Mouse (Mus musculus) v-Abl transformed pro-B cells (cell line): ENCODE measurements around the gene Mcm6.

Source experiments
- in situ Hi-C, 2 experiments: fragments of 400-800 bp; cut with MboI; formaldehyde crosslinking; loops; one replicate each; pipeline ENCODE4 v1.15.1; 2025; ENCODE audit not compliant: unreplicated experiment in 2 of 2

Mcm6 gene

DNA sequence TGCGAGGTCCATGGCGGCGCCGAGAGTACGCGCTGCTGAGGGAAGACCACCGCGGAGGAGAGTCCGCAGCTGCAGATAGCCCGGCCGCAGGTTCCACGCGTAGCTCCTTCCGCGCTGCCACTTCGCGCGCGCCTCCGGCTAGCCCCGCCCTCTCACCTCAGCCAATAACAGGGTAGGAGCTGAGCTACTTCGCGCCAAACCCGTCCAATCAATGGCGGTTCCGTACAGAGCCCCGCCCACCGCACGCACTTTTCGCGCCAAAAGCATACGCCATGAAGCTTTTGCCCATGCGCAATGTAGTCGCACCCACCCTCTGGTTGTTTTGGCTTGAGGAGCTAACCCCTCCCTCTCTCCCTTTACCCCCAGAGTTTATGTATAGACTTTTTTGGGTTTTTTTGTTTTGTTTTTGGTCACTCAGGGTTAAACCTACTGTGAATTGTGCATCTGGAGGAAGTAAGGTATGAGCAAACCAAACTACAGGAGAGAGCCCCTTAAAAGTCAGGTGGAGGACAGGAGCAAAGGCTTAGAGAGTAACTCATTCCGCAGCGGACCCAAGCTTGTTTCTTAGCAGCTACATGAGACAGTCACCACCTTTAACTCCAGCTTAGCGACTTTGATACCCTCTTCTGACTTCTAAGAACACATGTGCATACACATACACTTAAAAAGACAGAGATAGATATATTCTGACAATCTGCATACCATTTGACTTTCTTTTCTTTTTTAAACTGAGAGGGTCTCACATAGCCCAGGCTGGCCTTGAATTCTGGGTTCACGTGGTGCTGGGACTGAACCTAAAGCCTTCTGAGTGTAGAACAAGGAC lies at the start of gene Mcm6:
TSS of gene Mcm6 (minus strand) at position 111 of the 823 bp plus-strand sequence.
- in situ Hi-C loops = loop anchor here in 1 of 2 experiments (10.0 kb wide), 2 partner anchors 725 to 885 kb away; no protein-coding TSS in a partner anchor

DNA sequence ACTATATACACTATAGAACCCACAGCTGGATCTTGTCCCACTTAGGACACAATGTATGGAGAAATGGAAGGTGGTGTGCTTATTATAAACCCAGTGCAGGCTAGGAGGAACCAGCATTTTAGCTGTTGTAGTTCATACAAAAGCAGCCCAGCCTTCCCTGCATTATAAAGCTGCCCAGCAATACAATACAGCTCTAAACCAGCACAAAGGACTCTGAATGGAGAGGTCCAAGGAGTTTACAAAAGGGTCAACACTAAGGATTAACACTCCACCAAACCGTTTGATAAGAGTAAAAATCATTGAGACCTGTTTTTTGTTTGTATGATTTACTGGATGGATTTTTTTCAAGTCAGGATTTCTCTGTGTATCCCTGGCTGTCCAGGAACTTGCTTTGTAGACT lies 47.4 kb upstream of the Mcm6 start:
- in situ Hi-C loops = no loop called here

DNA sequence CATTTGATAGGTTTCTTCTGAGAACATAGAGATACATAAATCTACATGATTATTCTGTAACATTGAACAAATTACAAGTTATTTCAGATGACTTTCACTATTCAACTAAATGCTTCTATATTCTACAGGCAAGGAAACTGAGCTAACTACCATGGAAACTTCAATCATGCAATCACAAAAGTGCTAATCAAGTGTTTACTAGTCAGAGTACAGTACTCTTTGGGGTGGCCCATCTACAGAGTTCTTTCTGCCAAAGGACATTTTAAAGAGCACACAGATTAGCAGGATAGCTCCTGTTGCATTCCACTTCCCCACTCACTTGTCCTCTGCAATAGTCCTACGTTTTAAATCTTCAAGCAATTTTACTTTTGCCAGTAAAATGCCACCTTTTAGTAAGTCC lies 46.2 kb upstream of the Mcm6 start:
- in situ Hi-C loops = no loop called here

DNA sequence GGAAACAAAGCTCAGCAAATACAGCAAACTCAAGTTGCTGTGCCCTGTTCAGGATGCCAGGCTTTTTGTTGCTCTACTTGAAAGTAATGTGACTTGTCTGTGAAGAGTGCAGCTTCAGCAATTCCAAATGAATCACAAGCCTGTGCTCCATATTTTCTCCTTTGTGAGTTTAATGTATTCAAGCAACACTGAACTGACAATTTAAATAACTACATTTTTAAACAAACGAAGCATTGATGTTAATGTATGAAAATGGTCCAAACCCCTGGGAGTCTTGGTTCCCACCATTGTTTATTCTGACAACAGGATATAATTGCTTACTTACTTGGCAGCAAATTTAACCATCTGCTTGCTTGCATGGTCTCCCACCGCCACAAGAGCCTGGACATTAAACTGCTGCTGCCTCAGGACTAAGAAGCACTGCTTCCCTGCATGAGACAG lies 45.6 kb upstream of the Mcm6 start:
- in situ Hi-C loops = no loop called here

DNA sequence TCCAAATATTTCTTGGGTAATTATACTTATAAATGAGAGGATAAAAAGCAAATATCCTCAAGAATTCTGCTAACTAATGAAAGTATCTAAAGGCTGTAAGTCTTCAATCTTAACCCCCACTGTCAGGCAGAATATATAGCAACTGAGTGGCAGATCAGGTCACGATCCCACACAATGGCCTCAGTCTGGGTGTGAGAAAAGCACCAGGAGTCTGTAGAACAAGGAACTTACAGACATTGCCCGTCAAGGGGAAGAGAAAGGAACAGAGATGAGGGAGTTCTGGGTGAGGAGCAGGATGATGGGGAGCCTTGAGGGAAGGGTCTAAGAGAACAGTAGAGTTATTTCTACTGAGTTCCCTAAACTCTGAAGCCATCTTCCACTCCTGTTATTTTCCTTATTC lies 41.5 kb upstream of the Mcm6 start:
- in situ Hi-C loops = no loop called here

DNA sequence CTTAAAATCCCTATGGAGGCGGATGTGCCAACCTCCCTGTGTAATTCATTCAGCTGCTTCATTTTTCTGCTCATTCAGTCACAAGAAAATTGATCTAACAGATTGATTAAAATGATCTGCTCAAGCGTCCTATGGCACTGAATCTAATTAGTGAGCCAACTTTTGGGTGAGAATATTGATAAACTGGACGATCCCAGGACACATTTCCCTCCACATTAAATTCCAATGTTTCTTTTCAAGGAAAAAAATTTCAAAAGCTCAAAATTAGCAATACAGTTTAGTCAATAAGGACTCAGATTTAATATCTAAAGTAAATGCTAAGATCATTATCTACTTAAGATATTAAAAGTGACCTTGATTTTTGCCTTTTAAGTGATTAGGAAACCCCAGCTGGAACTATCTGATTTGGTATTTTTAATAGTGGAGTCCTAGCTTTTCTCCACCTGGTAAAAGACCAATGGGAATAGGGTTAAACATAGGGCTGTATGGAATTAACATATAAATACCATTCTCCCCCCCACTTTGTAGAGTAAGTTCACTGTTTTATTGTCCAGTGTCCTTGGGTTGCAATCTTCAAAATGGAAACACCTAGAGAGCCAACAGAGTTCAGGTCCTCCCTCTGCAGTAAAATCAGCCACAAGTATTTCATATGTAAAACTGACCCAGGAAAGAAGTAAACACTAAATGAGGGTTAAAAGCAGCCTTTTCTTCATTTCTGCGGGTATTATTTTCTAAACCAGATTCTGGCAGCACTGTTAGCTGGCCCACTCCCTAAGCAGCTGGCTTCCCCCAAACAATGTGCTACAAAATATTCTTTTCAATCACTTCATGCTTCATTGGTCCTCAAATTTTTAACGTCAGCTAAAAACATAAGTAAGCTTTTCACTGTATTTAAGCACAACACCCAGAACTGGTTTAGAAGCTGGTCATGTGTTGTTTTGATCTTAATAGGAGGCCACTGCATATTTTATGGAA lies 40.8 kb upstream of the Mcm6 start:
- in situ Hi-C loops = no loop called here

DNA sequence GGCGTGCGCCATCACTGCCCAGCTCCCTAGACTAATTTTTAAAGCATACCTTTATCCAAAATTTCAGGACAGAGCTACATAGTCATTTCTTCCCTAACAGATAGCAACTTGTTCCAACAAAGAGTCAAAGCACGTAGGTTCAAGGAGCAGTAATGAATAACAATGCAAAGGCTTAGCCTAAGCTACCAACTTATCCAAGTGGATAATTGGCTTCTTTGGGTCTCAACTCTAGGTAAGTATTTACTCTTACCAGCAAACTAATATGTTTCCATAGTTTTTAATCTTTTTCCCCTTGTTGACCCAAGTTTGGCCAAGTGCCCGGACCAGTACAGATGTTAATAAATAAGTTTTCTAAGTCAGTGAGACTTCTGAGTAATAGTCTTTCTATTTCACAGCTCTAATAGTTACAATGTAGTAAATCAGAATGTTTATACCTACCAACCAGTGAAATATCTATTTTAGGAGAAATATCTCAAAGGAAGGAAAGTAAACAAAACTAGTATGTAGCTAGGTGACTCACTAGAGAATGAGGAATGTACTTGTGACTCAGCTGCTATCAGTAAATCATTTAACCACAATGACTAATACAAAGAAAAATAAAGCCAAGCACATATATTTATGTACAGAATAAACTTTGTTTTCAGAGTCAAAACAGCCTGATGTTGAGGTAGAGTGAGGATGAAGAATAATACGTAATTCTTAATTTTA lies 39.4 kb upstream of the Mcm6 start:
- in situ Hi-C loops = no loop called here

DNA sequence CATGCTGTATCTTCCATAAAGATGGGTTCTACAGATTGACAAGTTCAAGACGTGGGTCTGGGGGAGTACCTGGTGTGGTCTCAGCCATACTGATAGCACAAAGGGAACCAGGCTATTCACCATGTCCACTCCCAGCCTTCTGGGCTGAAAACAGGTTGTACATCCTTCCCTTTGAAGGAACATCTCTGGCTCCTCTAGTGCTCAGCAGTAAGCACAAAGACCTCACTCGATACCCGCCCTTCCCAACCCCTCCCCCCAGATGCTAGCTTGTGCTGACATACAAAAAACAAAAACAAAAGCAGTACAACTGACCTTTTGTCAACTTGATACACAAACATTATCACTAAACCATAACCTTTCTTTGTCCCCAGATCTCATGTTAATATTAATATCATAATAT lies 35.2 kb upstream of the Mcm6 start:
- in situ Hi-C loops = no loop called here

DNA sequence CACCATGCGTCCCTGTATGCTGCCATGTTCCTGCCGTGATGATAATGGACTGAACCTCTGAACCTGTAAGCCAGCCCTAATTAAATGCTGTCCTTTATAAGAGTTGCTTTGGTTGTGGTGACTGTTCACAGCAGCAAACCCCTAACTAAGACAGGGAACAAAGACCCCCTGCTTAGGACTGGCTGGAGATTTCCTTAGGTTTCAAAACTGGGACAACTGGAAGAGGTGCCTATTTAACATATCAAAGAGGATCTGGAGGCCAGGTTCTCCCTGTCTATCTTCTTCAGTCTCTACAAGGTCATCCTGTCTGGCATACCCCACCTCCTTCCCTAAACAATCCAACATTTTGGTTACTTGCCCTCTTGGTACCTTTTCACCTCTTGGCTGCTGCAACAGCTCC lies 32.9 kb upstream of the Mcm6 start:
- in situ Hi-C loops = no loop called here

DNA sequence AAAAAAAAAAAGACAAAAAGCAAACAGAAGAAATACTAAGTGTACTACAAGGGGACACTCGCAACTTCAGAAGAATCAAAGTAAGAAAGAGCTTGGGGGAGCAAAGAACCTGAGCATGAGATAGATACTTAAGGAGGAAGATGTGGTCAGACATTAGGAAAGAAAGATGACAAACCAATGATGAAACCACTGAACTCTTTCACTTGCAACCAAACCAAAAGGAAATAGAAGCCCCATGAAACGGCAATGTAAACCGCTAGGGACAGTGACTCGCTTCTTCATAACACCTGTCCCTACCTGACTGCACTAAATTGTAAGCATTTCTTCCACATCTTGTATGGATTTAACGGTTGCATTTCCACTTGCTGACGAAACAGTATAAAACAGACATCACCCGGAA lies 27.0 kb upstream of the Mcm6 start:
- in situ Hi-C loops = no loop called here

DNA sequence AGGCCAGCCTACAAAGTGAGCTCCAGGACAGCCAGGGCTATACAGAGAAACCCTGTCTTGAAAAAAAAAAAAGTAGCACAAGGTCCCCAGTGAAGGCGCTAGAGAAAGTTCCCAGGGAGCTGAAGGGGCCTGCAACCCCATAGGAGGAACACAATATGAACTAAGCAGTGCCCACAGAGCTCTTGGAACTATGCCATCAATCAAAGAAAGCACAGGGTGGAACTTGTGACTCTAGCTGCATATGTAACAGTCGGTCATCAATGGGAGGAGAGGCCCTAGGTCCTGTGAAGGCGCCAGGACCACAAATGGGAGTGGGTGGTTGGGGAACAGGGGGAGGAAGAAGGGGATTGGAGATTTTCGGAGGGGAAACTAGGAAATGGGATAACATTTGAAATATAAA lies 17.4 kb upstream of the Mcm6 start:
- in situ Hi-C loops = loop anchor here in 1 of 2 experiments (10.0 kb wide), 1 partner anchor 138 kb away; no protein-coding TSS in a partner anchor

DNA sequence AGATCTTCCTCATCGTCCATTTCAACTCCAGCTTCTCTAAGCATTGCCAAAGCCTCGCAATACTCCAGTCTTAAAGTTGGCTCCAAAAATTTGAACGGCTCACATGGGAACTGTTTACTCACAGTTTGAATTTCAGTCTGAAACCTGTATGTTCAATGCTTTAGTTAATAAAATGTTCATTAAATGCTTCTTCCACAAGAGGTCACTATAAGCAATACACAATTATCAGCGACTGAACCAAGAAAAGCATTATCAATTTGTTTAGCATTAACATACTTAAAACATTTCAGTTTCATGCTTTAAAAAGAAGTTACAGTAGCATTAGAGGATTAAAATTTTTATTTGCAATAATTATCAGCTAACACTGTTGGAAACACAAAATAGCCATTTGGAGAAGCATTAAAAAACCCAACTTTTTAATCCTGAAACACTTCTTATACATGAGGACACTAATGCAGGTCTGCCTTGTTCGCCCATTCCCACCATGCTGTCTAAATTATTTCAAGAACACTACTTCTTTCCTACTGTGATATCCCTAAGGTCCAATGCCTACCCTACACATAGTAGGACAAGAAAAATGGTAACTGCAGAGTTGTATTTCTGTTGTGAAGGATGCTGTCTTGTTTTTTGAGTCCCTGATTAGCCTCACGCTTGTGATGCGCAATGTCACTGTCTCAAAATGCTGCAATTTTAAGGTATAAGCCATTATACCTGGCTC lies 12.8 kb upstream of the Mcm6 start:
- in situ Hi-C loops = loop anchor here (5.0 to 10.0 kb wide), 3 partner anchors 142 to 450 kb away; partner anchors contain the start of gene Cxcr4 (in 1 of the 2)

DNA sequence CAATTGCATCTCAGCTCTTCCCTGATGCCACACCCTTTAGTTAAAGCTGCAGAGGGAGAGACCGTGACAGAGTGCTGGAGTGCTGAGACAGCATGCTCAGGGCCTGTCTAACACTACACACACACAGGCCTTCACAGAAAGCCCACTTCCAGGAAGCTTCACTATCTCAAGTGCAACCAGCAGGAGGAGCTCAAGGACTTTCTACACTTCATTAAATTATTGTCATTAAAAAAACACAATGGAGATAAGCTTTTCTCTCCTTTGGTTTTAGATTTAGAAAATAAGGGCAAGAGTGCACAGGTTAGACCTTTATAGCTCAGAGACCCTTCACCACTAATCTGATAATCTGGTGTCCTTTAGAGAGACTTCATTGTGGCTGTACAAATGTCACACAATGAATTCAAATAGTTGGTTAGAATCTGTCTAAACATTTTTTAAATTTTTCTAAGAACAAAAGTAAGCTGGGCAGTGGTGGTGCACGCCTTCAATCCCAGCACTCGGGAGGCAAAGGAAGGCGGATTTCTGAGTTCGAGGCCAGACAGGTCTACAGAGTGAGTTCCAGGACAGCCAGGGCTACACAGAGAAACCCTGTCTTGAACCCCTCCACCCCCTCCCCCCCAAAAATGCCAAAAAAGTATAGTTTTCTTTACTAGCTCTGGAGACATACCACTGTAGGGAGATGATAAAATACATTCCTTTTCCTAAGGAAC lies 9.4 kb upstream of the Mcm6 start:
- in situ Hi-C loops = loop anchor here (5.0 to 10.0 kb wide), 6 partner anchors 218 to 878 kb away; no protein-coding TSS in a partner anchor

DNA sequence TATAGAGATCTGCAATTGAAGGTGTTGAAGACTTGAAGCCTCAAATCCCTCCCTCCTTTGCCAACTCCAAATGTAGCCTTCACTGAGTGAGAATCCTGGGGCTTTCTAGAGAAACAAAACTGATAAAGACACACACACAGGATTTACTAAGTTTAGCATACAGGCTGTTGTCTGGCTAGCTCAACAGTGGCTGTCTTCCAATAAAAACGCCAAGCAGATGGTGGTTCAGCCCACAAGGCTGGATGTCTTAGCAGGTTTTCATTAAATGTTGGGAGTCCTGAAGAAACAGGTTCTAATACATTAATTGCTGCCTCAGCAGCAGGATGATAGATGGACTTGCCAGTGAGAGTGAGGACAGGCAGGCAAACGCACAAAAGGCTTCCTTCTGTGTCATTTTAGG lies 1.1 kb upstream of the Mcm6 start:
- in situ Hi-C loops = loop anchor here in 1 of 2 experiments (10.0 kb wide), 2 partner anchors 724 to 884 kb away; no protein-coding TSS in a partner anchor

DNA sequence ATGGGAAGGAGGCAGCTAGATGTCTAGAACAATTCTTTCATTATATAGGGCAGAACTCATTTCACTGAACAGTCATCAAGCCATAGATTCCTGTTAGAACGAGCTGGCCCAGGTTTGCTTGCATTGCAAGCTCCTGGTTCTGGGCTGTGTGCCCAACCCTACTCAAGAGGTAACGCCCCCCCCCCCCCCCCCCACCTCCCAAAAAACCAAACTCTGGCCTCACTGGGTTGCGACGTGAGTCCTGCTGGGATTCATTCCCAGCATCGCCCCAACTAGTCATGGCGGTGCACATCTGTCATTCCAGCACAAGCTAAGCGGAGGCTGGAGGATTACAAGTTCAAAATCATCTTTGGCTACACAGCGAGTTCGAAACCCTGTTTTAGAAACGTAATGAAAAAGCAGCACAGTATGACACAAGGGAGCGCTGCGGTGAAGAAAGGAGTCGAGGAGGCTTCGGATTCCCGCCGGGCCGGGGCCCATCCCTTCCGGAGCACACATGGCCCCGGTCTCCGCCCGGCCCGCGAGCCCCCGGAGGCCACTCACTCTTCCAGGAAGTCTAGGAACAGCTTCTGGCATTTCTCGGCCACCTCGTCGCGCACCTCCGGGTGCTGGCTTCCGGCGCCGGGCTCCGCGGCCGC lies 429 bp downstream of the Mcm6 start:
- in situ Hi-C loops = no loop called here

DNA sequence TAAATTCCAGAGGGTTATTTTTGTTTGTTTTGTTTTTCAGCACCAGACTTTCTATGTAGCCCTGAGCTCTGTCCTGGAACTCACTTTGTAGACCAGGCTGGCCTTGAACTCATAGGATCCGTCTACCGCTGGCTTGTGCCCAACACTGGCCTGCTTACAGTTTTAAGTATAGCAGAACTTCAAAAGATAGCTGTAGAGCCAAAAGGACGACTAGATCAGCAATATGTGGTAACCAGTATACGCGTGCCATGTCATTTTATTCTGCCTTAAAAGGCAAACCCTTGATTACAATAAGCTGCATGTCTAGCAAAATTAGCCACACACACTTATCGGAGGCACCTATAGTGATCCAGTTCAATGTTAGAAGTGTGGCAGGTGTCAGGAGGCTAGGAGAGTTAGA lies 1.2 kb downstream of the Mcm6 start:
- in situ Hi-C loops = no loop called here

DNA sequence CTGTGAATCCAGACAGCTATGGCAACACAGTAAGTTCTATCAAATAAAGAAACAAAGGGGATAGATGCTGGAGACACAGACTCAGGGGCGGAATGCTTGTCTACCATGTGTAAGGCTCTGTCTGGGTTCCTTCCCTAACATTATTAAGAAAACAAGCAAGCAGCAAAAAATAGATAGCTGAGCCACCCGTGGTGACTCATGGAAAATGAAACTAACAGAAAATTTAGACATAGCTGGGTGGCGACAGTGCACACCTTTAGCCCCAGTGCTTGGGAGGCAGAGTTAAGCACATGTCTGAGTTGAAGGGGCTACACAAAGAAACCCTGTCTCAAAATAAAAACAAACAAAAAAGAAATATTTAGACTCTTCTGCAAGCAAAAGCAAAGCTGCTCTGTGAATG lies 2.0 kb downstream of the Mcm6 start:
- in situ Hi-C loops = no loop called here

DNA sequence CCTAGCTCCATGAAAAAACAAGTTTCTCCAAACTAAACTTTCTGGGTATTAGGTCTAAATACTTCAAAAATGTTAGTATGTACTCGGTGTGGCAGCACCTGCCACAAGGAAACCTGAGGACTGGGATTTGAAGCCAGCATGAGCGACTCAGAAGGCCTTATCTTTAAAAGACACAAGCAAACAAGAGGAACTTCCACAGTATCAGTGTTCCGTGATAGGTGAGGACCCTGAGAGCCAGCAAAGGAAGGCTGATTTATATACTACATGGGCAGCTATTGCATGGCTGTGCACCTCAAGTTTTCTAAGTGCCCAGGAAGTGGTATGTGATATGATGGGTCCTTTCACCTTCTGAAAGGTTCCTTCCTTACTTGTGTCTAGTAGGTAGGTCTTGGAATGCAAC lies 6.4 kb downstream of the Mcm6 start:
- in situ Hi-C loops = no loop called here

DNA sequence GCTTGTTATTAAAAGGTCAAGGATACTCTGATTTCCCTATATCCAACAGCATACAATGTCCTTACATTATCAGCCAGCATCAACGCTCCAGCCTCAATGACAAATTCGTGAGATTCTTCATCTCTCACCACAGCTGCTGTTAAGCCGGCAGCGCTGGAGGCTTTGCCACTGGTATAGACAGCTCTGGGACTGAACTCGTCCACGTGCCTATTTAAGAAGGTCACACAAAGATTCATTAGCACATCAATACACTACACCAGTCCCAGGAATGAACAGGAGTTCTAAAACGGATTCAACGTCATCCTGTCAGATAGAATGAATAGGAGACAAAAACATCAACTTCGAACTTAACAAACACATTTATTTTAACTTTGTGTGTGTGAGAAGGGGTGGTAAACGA lies 15.2 kb downstream of the Mcm6 start:
- in situ Hi-C loops = no loop called here
